Mouse (Mus musculus) C2C12 (cell line): ENCODE results near the gene Zmym1.

ENCODE experiments used
- CTCF ChIP-seq: IDR thresholded peaks from one replicate; pipeline ENCODE4 v1.5.1; 2011; ENCODE audit not compliant: control insufficient read depth, insufficient read depth, insufficient read length
- USF1 ChIP-seq: IDR thresholded peaks from one replicate; pipeline ENCODE4 v1.6.1; 2011; ENCODE audit warnings: low read depth, mild to moderate bottlenecking, control low read depth, moderate library complexity

- TF ChIP-seq CTCF (no peak), USF1 (no peak)
Observed at GRCm38 (mm10) chr4:127000601-127001105, 60.3 kb downstream of the Zmym1 start.
